Mouse (Mus musculus): ENCODE measurements at regions not wholly inside any gene's neighbourhood (a gene's known extent, or its start where the extent isn't known, plus 50 kb on each side); places are given as distances from the start of the nearest gene placed in this dataset.

GRCm38 (mm10) chr10:102943156-102943555 lies 86.9 kb downstream of the Alx1 start:
- no peak for DNase-seq

GRCm38 (mm10) chr10:102940823-102941519 lies 89.0 kb downstream of the Alx1 start:
- DNase-seq: no peak

- DNase-seq: no peak
Measured at GRCm38 (mm10) chr10:102931445-102931844, 98.6 kb downstream of the Alx1 start.

- no peak for DNase-seq
Measured at GRCm38 (mm10) chr10:102928651-102929050, 101.4 kb downstream of the Alx1 start.

GRCm38 (mm10) chr10:102897368-102897767 lies 132.6 kb downstream of the Alx1 start:
- DNase-seq: no peak

- no peak for DNase-seq
Measured at GRCm38 (mm10) chr10:102895952-102896351, 134.1 kb downstream of the Alx1 start.

GRCm38 (mm10) chr10:102892373-102892772 lies 137.6 kb downstream of the Alx1 start:
- DNase-seq: no peak

GRCm38 (mm10) chr10:102889709-102890108 lies 140.3 kb downstream of the Alx1 start:
- no peak for DNase-seq

GRCm38 (mm10) chr10:102881824-102882438 lies 148.1 kb downstream of the Alx1 start:
- no peak for DNase-seq

GRCm38 (mm10) chr10:102878010-102878409 lies 152.0 kb downstream of the Alx1 start:
- peak; percentile 38 for DNase-seq

GRCm38 (mm10) chr10:102876946-102877345 lies 153.1 kb downstream of the Alx1 start:
- DNase-seq: no peak

GRCm38 (mm10) chr10:102866920-102867319 lies 163.1 kb downstream of the Alx1 start:
- DNase-seq: no peak

- peak; percentile 3 for DNase-seq
Measured at GRCm38 (mm10) chr10:102836567-102837224, 193.3 kb downstream of the Alx1 start.

- peak; percentile 24 for DNase-seq
Measured at GRCm38 (mm10) chr10:102835814-102836213, 194.2 kb downstream of the Alx1 start.

GRCm38 (mm10) chr10:102829606-102830005 lies 200.4 kb downstream of the Alx1 start:
- DNase-seq: no peak

- no peak for DNase-seq
Measured at GRCm38 (mm10) chr10:102823434-102823833, 206.6 kb downstream of the Alx1 start.

GRCm38 (mm10) chr10:102801391-102801790 lies 228.6 kb downstream of the Alx1 start:
- no peak for DNase-seq

- no peak for DNase-seq
Measured at GRCm38 (mm10) chr10:102779243-102779642, 250.8 kb downstream of the Alx1 start.

GRCm38 (mm10) chr10:102763696-102764095 lies 251.7 kb downstream of the Rassf9 start:
- no peak for DNase-seq

- DNase-seq: no peak
Measured at GRCm38 (mm10) chr10:102762378-102762777, 250.4 kb downstream of the Rassf9 start.

- peak; percentile 67 for DNase-seq
Measured at GRCm38 (mm10) chr10:102735207-102735606, 223.2 kb downstream of the Rassf9 start.

- DNase-seq: peak; percentile 36
Measured at GRCm38 (mm10) chr10:102732420-102732819, 220.4 kb downstream of the Rassf9 start.

- peak; percentile 53 for DNase-seq
Measured at GRCm38 (mm10) chr10:102712263-102712662, 200.2 kb downstream of the Rassf9 start.

GRCm38 (mm10) chr10:102705848-102706247 lies 193.8 kb downstream of the Rassf9 start:
- no peak for DNase-seq
